Mouse (Mus musculus): ENCODE measurements around the gene Fam83g. TPM values are rescaled to one million over a fixed set of nuclear protein-coding genes. Genes with fewer than 3 reads are reported as not detected.
"Not testable (repeated sequence)": the region's sequence is repeated elsewhere in the genome, so short reads cannot be mapped to it uniquely, and the experiment has no call there.

Fam83g gene
- total RNA-seq (2014; fragmentation: Nextera tagmentation), result not detected in 2 replicates
- not detected in 2 replicates for total RNA-seq (2017)

- peak; percentile 63 for ATAC-seq (replicated peaks; ENCODE audit: poor library complexity, severe bottlenecking)
Observed at GRCm38 (mm10) chr11:61683907-61684731, at the start of gene Fam83g. Fam83g (plus strand) TSS chr11:61684091.

GRCm38 (mm10) chr11:61636309-61636708 lies 47.6 kb upstream of the Fam83g start:
- not testable (repeated sequence) for ATAC-seq (replicated peaks; ENCODE audit: poor library complexity, severe bottlenecking)

GRCm38 (mm10) chr11:61637413-61637812 lies 46.5 kb upstream of the Fam83g start:
- ATAC-seq (replicated peaks; ENCODE audit: poor library complexity, severe bottlenecking), result no peak

DNA sequence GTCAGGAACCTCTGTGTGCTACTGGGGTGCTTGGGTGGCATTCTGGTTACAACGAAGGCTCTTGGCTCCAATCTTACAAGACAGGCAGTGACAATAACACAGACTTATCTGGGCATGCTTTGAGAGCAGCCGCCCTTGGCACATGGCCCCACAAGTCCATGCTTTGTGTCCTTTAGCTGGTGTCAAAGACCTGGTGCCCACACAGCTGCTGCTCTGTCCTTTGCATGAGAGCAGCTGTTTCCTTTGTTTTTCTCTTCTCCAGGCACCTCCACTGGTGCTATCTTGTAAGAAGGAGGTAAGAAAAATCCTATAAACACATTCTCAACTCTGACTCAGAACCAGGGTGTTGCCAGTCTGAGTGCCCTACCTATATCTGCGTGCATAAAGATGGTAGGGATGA lies 46.0 kb upstream of the Fam83g start:
- ATAC-seq (replicated peaks; ENCODE audit: poor library complexity, severe bottlenecking), result no peak

GRCm38 (mm10) chr11:61638764-61639536 lies 44.9 kb upstream of the Fam83g start:
- ATAC-seq (replicated peaks; ENCODE audit: poor library complexity, severe bottlenecking), result no peak

- no peak for ATAC-seq (replicated peaks; ENCODE audit: poor library complexity, severe bottlenecking)
Observed at GRCm38 (mm10) chr11:61639601-61640177, 44.2 kb upstream of the Fam83g start.

DNA sequence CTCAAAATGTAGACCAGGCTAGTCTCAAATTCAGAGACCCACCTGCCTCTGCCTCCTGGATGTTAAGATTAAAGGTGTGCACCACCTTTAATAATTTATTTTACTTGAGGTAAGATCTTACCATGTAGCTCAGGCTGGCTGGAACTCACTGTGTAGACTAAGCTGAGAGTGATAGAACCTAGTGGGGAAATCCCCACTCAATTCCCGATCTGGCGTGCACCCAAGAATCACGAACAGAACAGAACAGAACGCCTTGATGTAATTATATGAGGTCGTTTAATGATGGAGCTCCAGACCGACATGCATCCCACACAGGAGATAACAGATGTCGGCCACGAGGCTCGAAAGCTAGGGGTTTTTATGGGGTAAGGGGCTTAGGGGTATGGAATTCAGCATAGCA lies 43.3 kb upstream of the Fam83g start:
- ATAC-seq (replicated peaks; ENCODE audit: poor library complexity, severe bottlenecking), result not testable (repeated sequence)

DNA sequence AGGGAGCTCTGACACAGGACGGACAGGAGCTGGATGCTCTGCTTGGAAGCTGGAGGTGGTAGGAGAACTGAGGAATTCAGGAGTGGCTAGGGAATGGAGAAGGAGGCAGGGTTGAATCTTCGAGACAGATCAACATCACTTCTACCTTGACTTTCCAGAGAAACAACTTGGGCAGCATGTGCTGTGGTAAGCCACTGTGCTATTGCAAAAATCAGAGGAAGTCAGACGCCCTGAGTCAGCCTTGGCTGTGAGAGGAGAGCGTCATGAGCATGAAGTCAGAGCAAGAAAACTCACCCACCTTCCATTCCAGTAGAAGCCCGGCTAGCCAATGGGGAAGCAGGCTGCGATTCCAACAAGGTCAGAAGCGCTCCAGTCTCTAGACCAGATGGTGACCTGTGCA lies 41.8 kb upstream of the Fam83g start:
- ATAC-seq (replicated peaks; ENCODE audit: poor library complexity, severe bottlenecking), result no peak

DNA sequence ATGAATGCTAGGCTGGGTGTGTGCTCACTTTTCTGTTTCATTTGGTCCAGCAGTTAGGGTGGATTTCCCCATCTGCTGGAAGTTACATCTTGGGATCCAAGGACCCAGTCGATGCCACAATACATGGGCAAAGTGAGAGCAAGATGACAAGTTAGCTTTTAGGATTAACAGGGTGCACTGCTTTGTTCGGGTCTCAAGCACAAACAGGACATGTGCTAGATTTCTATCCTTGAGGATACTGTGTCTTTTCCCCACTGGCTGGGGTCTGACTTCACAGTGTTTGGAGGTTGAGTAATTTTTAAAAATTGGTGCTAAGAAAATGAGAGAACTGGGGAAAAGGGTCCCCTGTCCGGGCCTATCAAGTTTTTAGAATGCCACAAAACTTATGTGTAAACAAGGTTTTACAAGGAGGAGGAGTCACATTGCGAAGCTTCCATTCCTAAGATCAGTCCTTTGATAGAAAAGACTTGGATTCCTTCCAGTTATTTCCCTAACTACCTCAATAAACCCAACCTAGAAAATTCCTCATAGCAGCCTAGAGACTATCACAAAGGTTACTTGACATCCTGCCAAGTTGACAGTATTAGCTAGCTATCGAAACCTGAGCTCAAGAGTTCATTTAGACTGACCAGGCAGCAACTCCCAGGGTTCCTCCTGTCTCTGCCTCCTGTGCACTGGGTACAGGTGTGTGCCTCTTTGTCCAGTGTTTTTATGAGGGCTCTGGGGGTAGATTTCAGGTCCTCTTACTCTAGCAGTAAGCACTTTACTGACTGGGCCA lies 40.5 kb upstream of the Fam83g start:
- ATAC-seq (replicated peaks; ENCODE audit: poor library complexity, severe bottlenecking), result no peak

GRCm38 (mm10) chr11:61644576-61645326 lies 39.1 kb upstream of the Fam83g start:
- no peak for ATAC-seq (replicated peaks; ENCODE audit: poor library complexity, severe bottlenecking)

- no peak for ATAC-seq (replicated peaks; ENCODE audit: poor library complexity, severe bottlenecking)
Observed at GRCm38 (mm10) chr11:61645357-61645857, 38.5 kb upstream of the Fam83g start.

- ATAC-seq (replicated peaks; ENCODE audit: poor library complexity, severe bottlenecking), result no peak
Observed at GRCm38 (mm10) chr11:61646499-61647039, 37.3 kb upstream of the Fam83g start.

DNA sequence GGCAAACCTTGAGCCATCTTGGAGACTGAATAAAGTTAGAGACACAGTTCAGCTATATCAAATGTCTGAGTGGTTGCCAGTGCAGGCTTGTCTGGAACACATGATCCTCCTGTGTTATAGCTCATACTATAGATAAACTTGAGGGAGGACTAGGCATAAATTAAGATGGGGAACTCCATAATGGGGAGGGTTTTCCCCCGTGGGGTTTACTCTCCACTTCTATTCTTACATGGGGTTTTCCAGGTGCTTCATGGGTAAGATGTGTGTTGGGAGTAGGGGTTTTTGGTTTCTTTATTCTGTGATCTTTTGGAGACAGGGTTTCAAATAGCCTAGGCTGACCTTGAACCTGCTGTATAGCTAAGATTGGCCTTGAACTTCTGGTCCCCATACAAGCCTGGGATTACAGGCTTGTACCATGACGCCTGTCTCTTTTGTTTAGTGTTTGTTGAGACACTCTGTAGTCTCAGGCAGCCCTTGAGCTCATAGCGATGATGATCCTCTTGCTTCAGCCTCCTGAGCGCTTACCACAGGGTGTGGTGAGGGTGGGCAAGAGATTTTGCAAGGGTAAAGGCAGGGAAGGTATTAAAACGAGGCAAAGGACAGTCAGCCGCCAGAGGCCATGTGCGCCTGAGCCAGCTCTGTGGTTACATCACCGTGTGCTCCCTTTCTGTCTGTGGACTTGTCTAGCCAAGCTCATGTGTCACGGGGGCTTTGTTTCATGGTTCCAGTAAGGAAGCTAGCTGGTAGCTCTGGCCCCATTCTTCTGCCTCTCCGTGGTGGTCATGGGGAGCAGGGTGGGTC lies 36.6 kb upstream of the Fam83g start:
- peak; percentile 40 for ATAC-seq (replicated peaks; ENCODE audit: poor library complexity, severe bottlenecking)

GRCm38 (mm10) chr11:61647956-61648748 lies 35.7 kb upstream of the Fam83g start:
- ATAC-seq (replicated peaks; ENCODE audit: poor library complexity, severe bottlenecking), result peak; percentile 37; the same call in 1 of the 2 replicates

GRCm38 (mm10) chr11:61648749-61649115 lies 35.2 kb upstream of the Fam83g start:
- no peak for ATAC-seq (replicated peaks; ENCODE audit: poor library complexity, severe bottlenecking)

DNA sequence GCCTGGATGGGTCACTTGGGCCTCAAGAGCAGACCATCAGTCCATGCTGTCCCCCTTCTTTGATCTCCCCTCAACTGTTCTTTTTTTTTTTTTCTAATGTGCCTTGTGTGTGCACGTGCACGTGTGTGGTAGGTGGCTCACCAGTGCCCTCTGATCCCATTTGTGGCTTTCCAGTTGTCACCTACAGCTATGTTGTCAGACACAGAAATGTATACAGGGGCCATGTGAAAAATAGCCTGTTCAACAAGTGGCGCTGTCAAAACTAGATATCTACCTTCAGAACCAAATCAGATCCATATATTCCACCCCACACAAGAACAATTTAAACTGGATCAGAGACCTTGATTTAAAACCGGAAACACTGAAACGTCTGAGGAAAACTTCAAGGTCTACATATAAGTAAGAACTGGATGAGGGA lies 34.7 kb upstream of the Fam83g start:
- no peak for ATAC-seq (replicated peaks; ENCODE audit: poor library complexity, severe bottlenecking)

- no peak for ATAC-seq (replicated peaks; ENCODE audit: poor library complexity, severe bottlenecking)
Observed at GRCm38 (mm10) chr11:61649626-61650025, 34.3 kb upstream of the Fam83g start.
